Mouse (Mus musculus): Measurements from ENCODE around the gene Rassf2.

- TF ChIP-seq POLR2A (IDR thresholded peaks at IDR 0.05; ENCODE audit: borderline replicate concordance, extremely low read depth, low read depth, low read length): no peak
- no peak for TF ChIP-seq CTCF (IDR thresholded peaks at IDR 0.05; ENCODE audit: insufficient read depth, low read length)
Observed at GRCm38 (mm10) chr2:132048143-132048772, 18.2 kb upstream of the Rassf2 start.

All from lung, adult 2 months (tissue).